Mouse (Mus musculus) MEL (cell line): Measurements from ENCODE around the gene Ranbp10.

Experiments
- GATA1 ChIP-seq: IDR thresholded peaks from 2 replicates; pipeline ENCODE4 v1.6.1; 2011; ENCODE audit warnings: low read depth, low read length, improper control_type of control experiment
- MAFK ChIP-seq: IDR thresholded peaks from 2 replicates; pipeline ENCODE4 v1.6.1; 2011; ENCODE audit warnings: low read depth, mild to moderate bottlenecking, low read length, improper control_type of control experiment, borderline replicate concordance
- MAX ChIP-seq: IDR thresholded peaks from 2 replicates; pipeline ENCODE4 v1.6.1; 2011; ENCODE audit warnings: low read length, improper control_type of control experiment
- POLR2A ChIP-seq, 2 experiments: IDR thresholded peaks; 2 replicates each; pipeline ENCODE4 v1.6.1; 2011 to 2012; ENCODE audit warnings: low read length in 2 of 2, mild to moderate bottlenecking in 2 of 2, control low read depth in 1 of 2, improper control_type of control experiment in 1 of 2, low read depth in 1 of 2, moderate library complexity in 1 of 2; ENCODE audit not compliant: control insufficient read depth in 1 of 2, insufficient read depth in 1 of 2, poor library complexity in 1 of 2
- POLR2AphosphoS2 ChIP-seq: IDR thresholded peaks from 2 replicates; pipeline ENCODE4 v1.6.1; 2011; ENCODE audit warnings: low read length, improper control_type of control experiment
- RCOR1 ChIP-seq: IDR thresholded peaks from 2 replicates; pipeline ENCODE4 v1.6.1; 2012; ENCODE audit warnings: low read depth, mild to moderate bottlenecking, inconsistent platforms, low read length, improper control_type of control experiment

DNA sequence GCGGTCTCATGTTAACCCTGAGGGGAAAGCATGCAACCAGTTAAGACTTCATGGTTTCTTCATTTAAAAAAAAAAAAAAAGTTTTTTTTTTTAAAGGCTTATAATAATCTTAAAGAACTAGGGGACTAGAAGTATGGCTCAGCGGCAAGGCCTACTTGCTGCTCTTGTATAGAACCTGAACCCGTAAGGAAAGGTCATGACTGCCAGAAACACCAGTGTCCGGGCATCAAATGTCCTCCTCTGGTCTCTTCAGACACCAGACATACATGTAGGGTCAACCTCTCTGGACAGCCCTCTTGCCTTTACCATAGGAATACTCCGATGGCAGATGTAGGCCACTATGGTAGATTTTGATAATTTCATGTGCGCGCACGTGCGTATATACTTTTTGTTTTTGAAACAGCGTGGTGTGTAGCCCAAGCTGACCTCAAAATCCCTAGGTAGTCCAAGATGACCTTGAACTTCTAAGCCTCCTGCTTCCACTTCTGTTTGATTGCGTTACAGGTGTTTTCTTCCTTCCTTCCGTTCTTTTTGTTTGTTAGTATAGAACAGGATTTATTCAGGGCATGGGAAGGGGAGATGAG is 25.1 kb upstream of the Ranbp10 start:
- TF ChIP-seq RCOR1 (no peak), MAFK (no peak), MAX (no peak), POLR2AphosphoS2 (no peak), POLR2A (IDR thresholded peaks at IDR 0.05; ENCODE audit: control insufficient read depth in 1 of 2, insufficient read depth in 1 of 2, low read depth in 1 of 2, low read length in 2 of 2, poor library complexity in 1 of 2) (no peak), GATA1 (no peak)
